Mouse (Mus musculus) naive thymus-derived CD4-positive, alpha-beta T cell, adult 5 months (primary cell): ENCODE results near the gene Calhm2. TPM values are rescaled to one million over a fixed set of nuclear protein-coding genes. Genes with fewer than 3 reads are reported as not detected.

Source experiments
- polyA plus RNA-seq: library from polyadenylated mRNA; unstranded; fragments of 100-300 nt; shearing (Covaris generic); gene quantifications from one replicate; pipeline ENCODE4 v1.2.1, GENCODE M21; 2017

The Calhm2 gene
- 2.9 TPM for polyA plus RNA-seq

GRCm38 (mm10) chr19:47137771-47138421 lies at the start of gene Calhm2:
Gene Calhm2 (minus strand): TSS chr19:47138294.

GRCm38 (mm10) chr19:47178431-47179271 lies 40.6 kb upstream of the Calhm2 start, which contains the start of gene Neurl1a:
Gene Neurl1a (plus strand): TSS chr19:47178820.

GRCm38 (mm10) chr19:47157664-47158063 lies 19.6 kb upstream of the Calhm2 start, which contains the start of gene Calhm3:
Gene Calhm3 (minus strand): TSS chr19:47157764.

GRCm38 (mm10) chr19:47144154-47144553 lies 6.1 kb upstream of the Calhm2 start, which contains the start of gene Calhm1:
Gene Calhm1 (minus strand): TSS chr19:47144254.

GRCm38 (mm10) chr19:47090550-47091156 lies 47.4 kb downstream of the Calhm2 start, which contains the start of the genes Usmg5 and Pdcd11:
Gene Usmg5 (minus strand): TSS chr19:47090647.
Gene Pdcd11 (plus strand): TSS chr19:47090768.

GRCm38 (mm10) chr19:47067096-47067882 lies 70.8 kb downstream of the Calhm2 start, which contains the start of gene Taf5:
Gene Taf5 (plus strand): TSS chr19:47067746.

Other genes starting within 250 kb of the Calhm2 start
- not detected for gene Ina, start 123.6 kb downstream of the Calhm2 start, polyA plus RNA-seq
- gene Nt5c2, start 123.1 kb downstream of the Calhm2 start, polyA plus RNA-seq, result 76.4 TPM
- gene Pcgf6, start 87.4 kb downstream of the Calhm2 start, polyA plus RNA-seq, result 33.4 TPM
- 24.4 TPM for gene Taf5, start 70.5 kb downstream of the Calhm2 start, polyA plus RNA-seq
- gene Usmg5, start 47.6 kb downstream of the Calhm2 start, polyA plus RNA-seq, result 423 TPM
- 18.9 TPM for gene Pdcd11, start 47.5 kb downstream of the Calhm2 start, polyA plus RNA-seq
- not detected for gene Calhm1, start 6.0 kb upstream of the Calhm2 start, polyA plus RNA-seq
- gene Calhm3, start 19.5 kb upstream of the Calhm2 start, polyA plus RNA-seq, result not detected
- 0.17 TPM for gene Neurl1a, start 40.5 kb upstream of the Calhm2 start, polyA plus RNA-seq